Mouse (Mus musculus) midbrain, embryonic 10.5 days (tissue): Measurements from ENCODE around the gene Bco2. TPM values are rescaled to one million over a fixed set of nuclear protein-coding genes. Genes with fewer than 3 reads are reported as not detected.

ENCODE experiments used
- DNase-seq: peaks from one replicate; pipeline ENCODE4 v3.0.0-alpha.2; 2017; ENCODE audit warnings: low spot score
- H3K27ac ChIP-seq: fragments of 300-500 bp; sonication (generic); replicated peaks from 2 replicates; pipeline ENCODE4 v1.5.1; 2016; ENCODE audit warnings: mild to moderate bottlenecking
- H3K27me3 ChIP-seq: fragments of 300-500 bp; sonication (generic); 2 replicates; pipeline ENCODE4 v1.6.1; 2016; ENCODE audit warnings: low read depth, mild to moderate bottlenecking; ENCODE audit not compliant: poor library complexity, severe bottlenecking
- H3K36me3 ChIP-seq: fragments of 300-500 bp; sonication (generic); 2 replicates; pipeline ENCODE4 v1.6.1; 2016; ENCODE audit warnings: mild to moderate bottlenecking, moderate library complexity
- H3K4me1 ChIP-seq: fragments of 300-500 bp; sonication (generic); 2 replicates; pipeline ENCODE4 v1.6.1; 2016
- H3K4me3 ChIP-seq: fragments of 300-500 bp; sonication (generic); 2 replicates; pipeline ENCODE4 v1.5.1; 2016; ENCODE audit warnings: mild to moderate bottlenecking, moderate library complexity
- H3K9me3 ChIP-seq: fragments of 300-500 bp; sonication (generic); replicated peaks from 2 replicates; pipeline ENCODE4 v1.6.1; 2016; ENCODE audit warnings: mild to moderate bottlenecking
- WGBS: fragments of 180-500 bp; shearing (Covaris S2); methylation state at CpG from one replicate; pipeline ENCODE4 v1.1.7; 2016; 5-methylcytosine and 5-hydroxymethylcytosine counted together
- polyA plus RNA-seq: library from polyadenylated mRNA; unstranded; fragments of >200 nt; fragmentation: Nextera tagmentation; extraction: Ambion mirVana; gene quantifications from 2 replicates; pipeline ENCODE4 v1.2.1, GENCODE M21; 2016

Bco2 gene
- 0.19 and 0.34 TPM in 2 replicates for polyA plus RNA-seq

DNA sequence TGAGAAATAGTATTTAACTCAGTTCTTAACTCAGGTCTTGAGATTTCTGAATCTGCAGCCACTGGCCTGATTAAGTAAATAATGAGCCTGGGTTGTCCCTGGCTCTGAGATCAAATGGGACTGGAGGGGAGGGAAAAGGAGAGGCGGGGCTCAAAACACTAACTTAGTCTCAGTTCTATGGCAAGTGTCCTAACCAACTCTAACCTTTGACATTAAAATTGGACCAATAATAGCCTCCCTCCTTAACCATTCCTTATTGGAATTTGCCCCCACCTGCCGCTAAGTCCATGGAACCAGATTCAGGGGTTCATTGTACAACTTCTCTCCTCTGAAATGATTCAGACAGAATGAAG lies at the start of gene Bco2:
Gene Bco2 (minus strand): TSS at position 88 of the 353 bp plus-strand sequence.
- Histone ChIP-seq H3K4me1 (peaks cover 22% of the 10 kb centered on the region), H3K27ac (peak within 1 kb of the TSS; percentile 89), H3K27me3 (no peaks in the 10 kb centered on the region), H3K4me3 (peak within 1 kb of the TSS; percentile 46), H3K36me3 (no peaks in the 10 kb centered on the region), H3K9me3 (no peaks in the 10 kb centered on the region)
- WGBS: 15% methylated on average over 2 of the region's 2 CpGs
- no peak for DNase-seq

- H3K9me3 ChIP-seq: no peaks in the 10 kb centered on the region
- no peaks in the 10 kb centered on the region for H3K27me3 ChIP-seq
- no peak for DNase-seq
- 5% methylated on average over 6 of the region's 6 CpGs for WGBS
- peak overlapping the region; percentile 92 for H3K4me3 ChIP-seq
- H3K27ac ChIP-seq: peak overlapping the region; percentile 94
- H3K36me3 ChIP-seq: peaks cover 55% of the 10 kb centered on the region
- peaks cover 31% of the 10 kb centered on the region for H3K4me1 ChIP-seq
Observed at GRCm38 (mm10) chr9:50604338-50604737, 49.4 kb upstream of the Bco2 start.

DNA sequence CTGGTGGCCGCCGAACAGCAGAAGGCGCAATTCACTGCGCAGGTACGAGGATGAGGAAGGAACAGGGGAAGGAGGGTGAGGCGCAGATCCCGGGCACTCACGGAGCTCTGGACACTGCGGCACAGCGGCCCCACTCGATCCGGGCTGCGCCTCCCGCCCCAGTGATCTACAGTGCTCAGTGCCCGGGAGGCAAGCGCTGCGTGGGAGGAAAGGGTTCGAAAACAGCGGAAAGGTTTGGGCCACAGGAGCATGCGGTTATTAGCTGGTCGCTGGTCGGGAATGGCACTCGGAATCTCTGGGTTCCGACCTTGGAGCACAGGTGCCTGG lies 49.0 kb upstream of the Bco2 start:
- no peak for DNase-seq
- peaks cover 55% of the 10 kb centered on the region for H3K36me3 ChIP-seq
- WGBS: under 1% methylated on average over 24 of the region's 24 CpGs

GRCm38 (mm10) chr9:50603189-50603997 lies 48.4 kb upstream of the Bco2 start, which contains the start of the genes Sdhd and Timm8b:
Gene Sdhd (minus strand): TSS chr9:50603812.
Gene Timm8b (plus strand): TSS chr9:50603910.
- Histone ChIP-seq H3K4me1 (peaks cover 31% of the 10 kb centered on the region), H3K9me3 (no peaks in the 10 kb centered on the region), H3K27me3 (no peaks in the 10 kb centered on the region), H3K27ac (peak within 1 kb of the TSS; percentile 94), H3K4me3 (peak within 1 kb of the TSS; percentile 92), H3K36me3 (peaks cover 55% of the 10 kb centered on the region)
- WGBS: under 1% methylated on average over 48 of the region's 48 CpGs
- DNase-seq: peak; percentile 95

More for the DNA sequence above, 49.0 kb upstream of the Bco2 start:
- Histone ChIP-seq H3K4me1 (peaks cover 31% of the 10 kb centered on the region), H3K27ac (peak overlapping the region; percentile 94), H3K9me3 (no peaks in the 10 kb centered on the region), H3K4me3 (peak overlapping the region; percentile 92), H3K27me3 (no peaks in the 10 kb centered on the region)

GRCm38 (mm10) chr9:50602055-50602845 lies 47.3 kb upstream of the Bco2 start:
- DNase-seq: no peak
- Histone ChIP-seq H3K4me1 (peaks cover 31% of the 10 kb centered on the region), H3K27me3 (no peaks in the 10 kb centered on the region), H3K9me3 (no peaks in the 10 kb centered on the region), H3K27ac (no peak overlapping the region), H3K4me3 (peak overlapping the region; percentile 92), H3K36me3 (peaks cover 55% of the 10 kb centered on the region)
- 93% methylated on average over 7 of the region's 7 CpGs for WGBS

GRCm38 (mm10) chr9:50601536-50601935 lies 46.6 kb upstream of the Bco2 start:
- H3K27me3 ChIP-seq: no peaks in the 10 kb centered on the region
- H3K27ac ChIP-seq: no peak overlapping the region
- H3K4me1 ChIP-seq: peaks cover 31% of the 10 kb centered on the region
- no peaks in the 10 kb centered on the region for H3K9me3 ChIP-seq
- no peak overlapping the region for H3K4me3 ChIP-seq
- peaks cover 57% of the 10 kb centered on the region for H3K36me3 ChIP-seq
- 87% methylated on average over 6 of the region's 6 CpGs for WGBS
- no peak for DNase-seq

GRCm38 (mm10) chr9:50596973-50597372 lies 42.0 kb upstream of the Bco2 start:
- 96% methylated on average over 8 of the region's 8 CpGs for WGBS
- Histone ChIP-seq H3K27ac (no peak overlapping the region), H3K36me3 (peaks cover 59% of the 10 kb centered on the region), H3K4me1 (peaks cover 7% of the 10 kb centered on the region), H3K27me3 (no peaks in the 10 kb centered on the region), H3K4me3 (no peak overlapping the region), H3K9me3 (no peaks in the 10 kb centered on the region)
- DNase-seq: no peak

- DNase-seq: no peak
- H3K9me3 ChIP-seq: no peaks in the 10 kb centered on the region
- H3K27ac ChIP-seq: no peak overlapping the region
- no peaks in the 10 kb centered on the region for H3K27me3 ChIP-seq
- H3K4me1 ChIP-seq: no peaks in the 10 kb centered on the region
- WGBS: 81% methylated on average over 12 of the region's 12 CpGs
- no peak overlapping the region for H3K4me3 ChIP-seq
- peaks cover 51% of the 10 kb centered on the region for H3K36me3 ChIP-seq
Observed at GRCm38 (mm10) chr9:50594794-50595417, 39.9 kb upstream of the Bco2 start.

DNA sequence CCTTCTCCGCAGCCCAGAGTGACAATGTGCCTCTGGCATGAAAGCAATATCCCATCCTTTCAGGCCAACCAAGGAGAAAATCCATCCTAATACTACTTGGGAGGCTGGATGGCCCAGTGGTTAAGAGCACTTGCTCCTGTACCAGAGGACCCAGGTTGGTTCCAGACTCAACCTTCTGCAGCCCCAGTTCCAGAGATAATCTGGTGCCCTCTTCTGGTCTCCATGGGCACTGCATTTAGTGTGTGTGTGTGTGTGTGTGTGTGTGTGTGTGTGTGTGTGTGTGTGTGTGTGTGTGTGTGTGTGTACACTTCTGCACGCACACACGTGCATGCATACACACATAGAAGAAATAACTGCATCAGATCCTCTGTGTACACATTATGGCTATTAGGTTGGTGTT lies 38.6 kb upstream of the Bco2 start:
- no peaks in the 10 kb centered on the region for H3K4me1 ChIP-seq
- H3K4me3 ChIP-seq: no peak overlapping the region
- no peaks in the 10 kb centered on the region for H3K27me3 ChIP-seq
- 69% methylated on average over 3 of the region's 3 CpGs for WGBS
- DNase-seq: peak; percentile 27
- no peaks in the 10 kb centered on the region for H3K9me3 ChIP-seq
- H3K27ac ChIP-seq: no peak overlapping the region
- peaks cover 37% of the 10 kb centered on the region for H3K36me3 ChIP-seq

GRCm38 (mm10) chr9:50592955-50593354 lies 38.0 kb upstream of the Bco2 start:
- Histone ChIP-seq H3K9me3 (no peaks in the 10 kb centered on the region), H3K4me3 (no peak overlapping the region), H3K27me3 (no peaks in the 10 kb centered on the region), H3K27ac (no peak overlapping the region), H3K4me1 (no peaks in the 10 kb centered on the region), H3K36me3 (peaks cover 31% of the 10 kb centered on the region)
- 90% methylated on average over 9 of the region's 9 CpGs for WGBS
- no peak for DNase-seq

DNA sequence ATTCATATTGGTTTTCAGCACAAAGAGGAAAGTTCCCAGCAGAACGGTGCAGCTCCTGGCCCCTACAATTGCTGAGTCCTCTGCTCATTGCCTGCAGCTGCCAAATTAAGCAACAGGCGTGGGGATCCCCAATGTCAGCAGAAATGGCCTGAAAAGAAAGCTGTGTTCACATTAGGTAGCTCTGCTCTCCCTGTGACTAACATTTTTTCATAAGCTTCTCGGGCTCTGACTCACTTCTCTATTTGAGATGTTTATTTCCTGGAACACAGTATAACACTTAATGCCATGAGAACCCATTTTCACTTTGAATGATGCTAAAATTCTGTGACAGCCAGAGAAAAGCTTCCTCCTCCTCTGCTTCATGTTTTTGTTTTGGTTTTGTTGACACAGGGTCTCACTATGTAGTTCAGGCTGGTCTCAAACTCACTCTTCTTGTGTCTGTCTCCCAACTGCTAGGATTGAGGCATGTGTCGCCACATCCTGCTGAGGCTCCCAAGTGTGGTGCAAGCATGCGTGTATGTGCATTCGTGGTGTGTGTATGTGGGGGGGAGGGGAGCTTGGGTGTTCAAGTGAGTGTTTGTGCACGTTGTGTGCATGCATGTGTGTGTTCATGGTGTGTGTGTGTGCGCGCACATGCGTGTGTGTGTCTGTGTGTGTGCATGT lies 36.0 kb upstream of the Bco2 start:
- H3K4me3 ChIP-seq: no peak overlapping the region
- WGBS: 79% methylated on average over 10 of the region's 10 CpGs
- H3K36me3 ChIP-seq: peaks cover 11% of the 10 kb centered on the region

GRCm38 (mm10) chr9:50586955-50587354 lies 32.0 kb upstream of the Bco2 start:
- no peaks in the 10 kb centered on the region for H3K9me3 ChIP-seq
- no peak overlapping the region for H3K4me3 ChIP-seq
- H3K36me3 ChIP-seq: no peaks in the 10 kb centered on the region
- no peaks in the 10 kb centered on the region for H3K27me3 ChIP-seq
- no peak for DNase-seq
- WGBS: 86% methylated on average over 4 of the region's 4 CpGs
- no peak overlapping the region for H3K27ac ChIP-seq
- H3K4me1 ChIP-seq: no peaks in the 10 kb centered on the region

More for the DNA sequence above, 36.0 kb upstream of the Bco2 start:
- Histone ChIP-seq H3K27ac (no peak overlapping the region), H3K27me3 (no peaks in the 10 kb centered on the region), H3K9me3 (no peaks in the 10 kb centered on the region), H3K4me1 (no peaks in the 10 kb centered on the region)
- no peak for DNase-seq
